ENCODE assay signal across 11 mouse cellular contexts in the genomic region with DNA sequence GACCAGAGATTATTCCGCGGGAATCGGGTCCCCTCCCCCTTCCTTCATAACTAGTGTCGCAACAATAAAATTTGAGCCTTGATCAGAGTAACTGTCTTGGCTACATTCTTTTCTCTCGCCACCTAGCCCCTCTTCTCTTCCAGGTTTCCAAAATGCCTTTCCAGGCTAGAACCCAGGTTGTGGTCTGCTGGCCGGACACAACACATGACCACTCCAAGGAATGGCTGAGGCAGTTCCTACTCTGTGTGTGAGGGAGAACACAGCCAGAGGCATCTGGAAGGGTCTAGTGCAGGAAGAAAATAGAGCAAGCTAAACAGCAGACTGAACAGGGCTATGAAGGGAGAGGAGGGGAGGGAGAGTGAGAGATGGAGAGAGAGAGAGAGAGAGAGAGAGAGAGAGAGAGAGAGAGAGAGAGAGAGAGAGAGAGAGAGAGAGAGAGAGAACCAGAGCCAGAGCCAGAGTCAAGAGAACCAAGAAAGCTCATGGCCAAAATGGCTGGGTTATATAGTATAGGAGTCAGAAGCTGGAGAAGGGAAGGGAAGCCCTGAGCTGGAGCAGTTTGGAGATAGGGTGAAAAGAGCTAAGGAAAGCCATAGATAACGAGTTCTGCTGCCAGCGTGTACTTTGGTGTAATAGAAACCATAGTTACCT. TPM values are rescaled to one million over a fixed set of nuclear protein-coding genes. Genes with fewer than 3 reads are reported as not detected.
DNase-seq lines count a peak whose midpoint lies in the region; ATAC-seq and TF ChIP-seq lines count a peak whose summit lies in the region.
"Not testable (repeated sequence)": the region's sequence is repeated elsewhere in the genome, so short reads cannot be mapped to it uniquely, and the experiment has no call there.
"Had no signal": no experiment of that assay in that cellular context is flagged by ENCODE, and none has a peak within 500 bp of the region (broad histone marks: within the 10 kb centered on the region; RNA-seq: fewer than 3 reads in every experiment).

No protein-coding gene starts in this region.

- not testable (repeated sequence) for DNase-seq in liver, embryonic 14.5 days (ENCODE audit: low read depth in 3 of 3, low spot score in 3 of 3)

- H3K4me1 ChIP-seq in ES-Bruce4 (ENCODE audit: control insufficient read depth, insufficient read depth, low read length), result not testable (repeated sequence)
- H3K4me1 ChIP-seq in forebrain, embryonic 12.5 days, result peaks cover 14% of the 10 kb centered on the region
- H3K4me1 ChIP-seq in heart, embryonic 13.5 days, result peaks cover 15% of the 10 kb centered on the region
- H3K4me1 ChIP-seq in hindbrain, embryonic 15.5 days (replicated peaks), result peaks cover 16% of the 10 kb centered on the region
- H3K4me1 ChIP-seq in kidney, embryonic 16.5 days (ENCODE audit: insufficient read depth, low read length), result peaks cover 12% of the 10 kb centered on the region
- H3K4me1 ChIP-seq in liver, embryonic 14.5 days (replicated peaks; ENCODE audit: control insufficient read depth in 2 of 2, insufficient read depth in 2 of 2, low read length in 1 of 2), result peaks cover 13 to 22% of the 10 kb centered on the region in 2 experiments
- H3K4me1 ChIP-seq in midbrain, embryonic 16.5 days (ENCODE audit: control insufficient read depth, insufficient read depth, low read length), result peaks cover 12% of the 10 kb centered on the region

- H3K4me3 ChIP-seq in ES-Bruce4 (ENCODE audit: low read depth, low read length); forebrain, embryonic 12.5 days (replicated peaks); heart, embryonic 13.5 days; kidney, embryonic 16.5 days (ENCODE audit: low read length); liver, embryonic 14.5 days (ENCODE audit: insufficient read depth in 1 of 2, low read depth in 2 of 2, low read length in 2 of 2); midbrain, embryonic 16.5 days (ENCODE audit: low read depth, low read length): not testable (repeated sequence)
- peak overlapping the region; percentile 62; the same call in 1 of the 2 replicates for H3K4me3 ChIP-seq in hindbrain, embryonic 15.5 days

- 0 out of 2 replicates have a peak overlapping the region, but pooled peaks have one; percentile 7 for H3K9ac ChIP-seq in ES-Bruce4 (ENCODE audit: low read depth, poor library complexity, severe bottlenecking)
- not testable (repeated sequence) for H3K9ac ChIP-seq in forebrain, embryonic 12.5 days; heart, embryonic 13.5 days; hindbrain, embryonic 15.5 days; kidney, embryonic 16.5 days (replicated peaks; ENCODE audit: low read length); liver, embryonic 14.5 days (replicated peaks); midbrain, embryonic 16.5 days (ENCODE audit: low read depth, low read length)

- H3K9me3 ChIP-seq in ES-Bruce4 (replicated peaks; ENCODE audit: control insufficient read depth, insufficient read depth, low read length, poor library complexity, severe bottlenecking); forebrain, embryonic 12.5 days; heart, embryonic 13.5 days; hindbrain, embryonic 15.5 days; kidney, embryonic 16.5 days (ENCODE audit: low read length); liver, embryonic 14.5 days (ENCODE audit: control insufficient read depth, low read length); midbrain, embryonic 16.5 days (replicated peaks; ENCODE audit: control insufficient read depth, low read length, poor library complexity, severe bottlenecking): not testable (repeated sequence)

- TF ChIP-seq EP300 in ES-Bruce4 (IDR thresholded peaks at IDR 0.05; ENCODE audit: insufficient read depth, low read depth, low read length); liver, embryonic 14.5 days (IDR thresholded peaks at IDR 0.05; ENCODE audit: low read depth): not testable (repeated sequence)

- WGBS in forebrain, embryonic 12.5 days, result 29% methylated on average over 8 of the region's 8 CpGs
- WGBS in heart, embryonic 13.5 days, result 19% methylated on average over 7 of the region's 8 CpGs
- 32% methylated on average over 8 of the region's 8 CpGs for WGBS in hindbrain, embryonic 15.5 days
- 34% methylated on average over 6 of the region's 8 CpGs for WGBS in kidney, embryonic 16.5 days
- 17% methylated on average over 6 of the region's 8 CpGs for WGBS in liver, embryonic 14.5 days (ENCODE audit: insufficient replicate concordance)
- 32% methylated on average over 6 of the region's 8 CpGs for WGBS in midbrain, embryonic 16.5 days

- not testable (repeated sequence) for TF ChIP-seq POLR2A in ES-Bruce4 (IDR thresholded peaks at IDR 0.05; ENCODE audit: insufficient read depth, low read length)

- not testable (repeated sequence) for H3K36me3 ChIP-seq in ES-Bruce4 (ENCODE audit: control insufficient read depth, insufficient read depth, low read length, poor library complexity, severe bottlenecking); forebrain, embryonic 12.5 days (replicated peaks); kidney, embryonic 16.5 days (ENCODE audit: insufficient read depth, low read length); liver, embryonic 14.5 days (replicated peaks; ENCODE audit: control insufficient read depth, insufficient read depth, low read depth); midbrain, embryonic 16.5 days (ENCODE audit: control insufficient read depth, insufficient read depth, low read length)
- peaks cover 23% of the 10 kb centered on the region for H3K36me3 ChIP-seq in heart, embryonic 13.5 days
- peaks cover 14% of the 10 kb centered on the region for H3K36me3 ChIP-seq in hindbrain, embryonic 15.5 days

- H3K4me2 ChIP-seq in forebrain, embryonic 12.5 days, result peak overlapping the region; percentile 94; the same call in 1 of the 2 replicates
- peak overlapping the region; percentile 84 for H3K4me2 ChIP-seq in heart, embryonic 13.5 days
- peak overlapping the region; percentile 96 for H3K4me2 ChIP-seq in hindbrain, embryonic 15.5 days
- peak overlapping the region; percentile 95 for H3K4me2 ChIP-seq in kidney, embryonic 16.5 days (replicated peaks; ENCODE audit: low read depth, low read length)
- peak overlapping the region; percentile 35 for H3K4me2 ChIP-seq in liver, embryonic 14.5 days (ENCODE audit: low read depth)
- H3K4me2 ChIP-seq in midbrain, embryonic 16.5 days (ENCODE audit: low read length), result peak overlapping the region; percentile 96

- TF ChIP-seq CTCF in ES-Bruce4 (IDR thresholded peaks at IDR 0.05; ENCODE audit: low read depth, low read length); liver, embryonic 14.5 days (IDR thresholded peaks at IDR 0.05; ENCODE audit: low read depth): not testable (repeated sequence)

- H3K27ac ChIP-seq in ES-Bruce4 (ENCODE audit: insufficient read depth, low read length); forebrain, embryonic 12.5 days; heart, embryonic 13.5 days (replicated peaks); hindbrain, embryonic 15.5 days (replicated peaks); kidney, embryonic 16.5 days (ENCODE audit: low read length); liver, embryonic 14.5 days; midbrain, embryonic 16.5 days (ENCODE audit: low read length): not testable (repeated sequence)

- not testable (repeated sequence) for ATAC-seq in forebrain, embryonic 12.5 days (ENCODE audit: low FRiP score); heart, embryonic 13.5 days (ENCODE audit: extremely low read depth, insufficient number of reproducible peaks, low FRiP score, low TSS enrichment); hindbrain, embryonic 15.5 days (ENCODE audit: low FRiP score, low read depth); kidney, embryonic 16.5 days (ENCODE audit: low FRiP score, low TSS enrichment); liver, embryonic 14.5 days (ENCODE audit: insufficient read depth); midbrain, embryonic 16.5 days

- not testable (repeated sequence) for H3K27me3 ChIP-seq in ES-Bruce4 (ENCODE audit: control insufficient read depth, insufficient read depth, low read length, poor library complexity, severe bottlenecking); forebrain, embryonic 12.5 days; heart, embryonic 13.5 days (replicated peaks); hindbrain, embryonic 15.5 days; kidney, embryonic 16.5 days (ENCODE audit: insufficient read depth, low read length); liver, embryonic 14.5 days (ENCODE audit: control insufficient read depth, insufficient read depth, low read length); midbrain, embryonic 16.5 days (ENCODE audit: control insufficient read depth, insufficient read depth, low read depth, low read length)

RNA-seq across cellular contexts. Expression of a gene that starts 17.8 kb away (rescaled TPM):
- polyA plus RNA-seq in ES-Bruce4 (2011; ENCODE audit: insufficient read depth, insufficient read length, low read depth, missing spikeins), result 4.5 and 4.9 TPM in 2 replicates
- polyA plus RNA-seq in forebrain, embryonic 12.5 days (2016; fragmentation: Nextera tagmentation; extraction: Ambion mirVana), result 22.9 and 24.3 TPM in 2 replicates
- 13.5 and 14.0 TPM in 2 replicates for polyA plus RNA-seq in heart, embryonic 13.5 days (2015; fragmentation: Nextera tagmentation; extraction: Ambion mirVana)
- 126 and 137 TPM in 2 replicates for polyA plus RNA-seq in hindbrain, embryonic 15.5 days (2015; fragmentation: Nextera tagmentation; extraction: Ambion mirVana)
- polyA plus RNA-seq in kidney, embryonic 16.5 days (2015; fragmentation: Nextera tagmentation; extraction: Ambion mirVana), result 5.1 TPM in 2 replicates
- polyA plus RNA-seq in liver, embryonic 14.5 days (2012; rRNA removed), result 0.39 and 0.48 TPM in 2 replicates
- 0.10 and 0.39 TPM in 2 replicates for polyA plus RNA-seq in liver, embryonic 14.5 days (2014; fragmentation: Nextera tagmentation; extraction: Ambion mirVana)
- polyA plus RNA-seq in midbrain, embryonic 16.5 days (2015; fragmentation: Nextera tagmentation; extraction: Ambion mirVana), result 123 and 137 TPM in 2 replicates

RNA-seq across cellular contexts. Expression of a gene that starts 20.8 kb away (rescaled TPM):
- 18.1 and 27.8 TPM in 2 replicates for polyA plus RNA-seq in ES-Bruce4 (2011; ENCODE audit: insufficient read depth, insufficient read length, low read depth, missing spikeins)
- 72.2 and 77.9 TPM in 2 replicates for polyA plus RNA-seq in forebrain, embryonic 12.5 days (2016; fragmentation: Nextera tagmentation; extraction: Ambion mirVana)
- 42.5 and 46.7 TPM in 2 replicates for polyA plus RNA-seq in heart, embryonic 13.5 days (2015; fragmentation: Nextera tagmentation; extraction: Ambion mirVana)
- polyA plus RNA-seq in hindbrain, embryonic 15.5 days (2015; fragmentation: Nextera tagmentation; extraction: Ambion mirVana), result 56.0 and 56.3 TPM in 2 replicates
- 50.1 and 51.3 TPM in 2 replicates for polyA plus RNA-seq in kidney, embryonic 16.5 days (2015; fragmentation: Nextera tagmentation; extraction: Ambion mirVana)
- polyA plus RNA-seq in liver, embryonic 14.5 days (2012; rRNA removed), result 32.2 and 34.0 TPM in 2 replicates
- polyA plus RNA-seq in liver, embryonic 14.5 days (2014; fragmentation: Nextera tagmentation; extraction: Ambion mirVana), result 49.4 and 49.7 TPM in 2 replicates
- 51.3 and 52.2 TPM in 2 replicates for polyA plus RNA-seq in midbrain, embryonic 16.5 days (2015; fragmentation: Nextera tagmentation; extraction: Ambion mirVana)

RNA-seq across cellular contexts. Expression of a gene that starts 20.9 kb away (rescaled TPM):
- not detected in 2 replicates for polyA plus RNA-seq in ES-Bruce4 (2011; ENCODE audit: insufficient read depth, insufficient read length, low read depth, missing spikeins)
- 1.1 and 1.7 TPM in 2 replicates for polyA plus RNA-seq in forebrain, embryonic 12.5 days (2016; fragmentation: Nextera tagmentation; extraction: Ambion mirVana)
- not detected in 2 replicates for polyA plus RNA-seq in heart, embryonic 13.5 days (2015; fragmentation: Nextera tagmentation; extraction: Ambion mirVana)
- polyA plus RNA-seq in hindbrain, embryonic 15.5 days (2015; fragmentation: Nextera tagmentation; extraction: Ambion mirVana), result 0.42 and 0.77 TPM in 2 replicates
- 0.87 TPM in 1 of 2 replicates, not detected in the other for polyA plus RNA-seq in kidney, embryonic 16.5 days (2015; fragmentation: Nextera tagmentation; extraction: Ambion mirVana)
- 0.68 TPM in 1 of 2 replicates, not detected in the other for polyA plus RNA-seq in liver, embryonic 14.5 days (2012; rRNA removed)
- polyA plus RNA-seq in liver, embryonic 14.5 days (2014; fragmentation: Nextera tagmentation; extraction: Ambion mirVana), result 0.52 TPM in 1 of 2 replicates, not detected in the other
- not detected in 2 replicates for polyA plus RNA-seq in midbrain, embryonic 16.5 days (2015; fragmentation: Nextera tagmentation; extraction: Ambion mirVana)
- polyA plus RNA-seq: embryonic facial prominence, embryonic 15.5 days; heart, postnatal 0 days; hindbrain, postnatal 0 days; myocyte had no signal

RNA-seq across cellular contexts. Expression of a gene that starts 22.0 kb away (rescaled TPM):
- 2.5 and 4.3 TPM in 2 replicates for polyA plus RNA-seq in ES-Bruce4 (2011; ENCODE audit: insufficient read depth, insufficient read length, low read depth, missing spikeins)
- 13.8 and 14.0 TPM in 2 replicates for polyA plus RNA-seq in forebrain, embryonic 12.5 days (2016; fragmentation: Nextera tagmentation; extraction: Ambion mirVana)
- 4.5 and 5.0 TPM in 2 replicates for polyA plus RNA-seq in heart, embryonic 13.5 days (2015; fragmentation: Nextera tagmentation; extraction: Ambion mirVana)
- 2.0 and 2.9 TPM in 2 replicates for polyA plus RNA-seq in hindbrain, embryonic 15.5 days (2015; fragmentation: Nextera tagmentation; extraction: Ambion mirVana)
- polyA plus RNA-seq in kidney, embryonic 16.5 days (2015; fragmentation: Nextera tagmentation; extraction: Ambion mirVana), result 7.0 and 7.5 TPM in 2 replicates
- 18.5 and 20.7 TPM in 2 replicates for polyA plus RNA-seq in liver, embryonic 14.5 days (2012; rRNA removed)
- 14.0 and 18.2 TPM in 2 replicates for polyA plus RNA-seq in liver, embryonic 14.5 days (2014; fragmentation: Nextera tagmentation; extraction: Ambion mirVana)
- 0.66 and 0.99 TPM in 2 replicates for polyA plus RNA-seq in midbrain, embryonic 16.5 days (2015; fragmentation: Nextera tagmentation; extraction: Ambion mirVana)

RNA-seq across cellular contexts. Expression of a gene that starts 22.2 kb away (rescaled TPM):
- 1.3 and 2.0 TPM in 2 replicates for polyA plus RNA-seq in ES-Bruce4 (2011; ENCODE audit: insufficient read depth, insufficient read length, low read depth, missing spikeins)
- polyA plus RNA-seq in forebrain, embryonic 12.5 days (2016; fragmentation: Nextera tagmentation; extraction: Ambion mirVana), result 14.9 and 15.4 TPM in 2 replicates
- 3.6 and 5.0 TPM in 2 replicates for polyA plus RNA-seq in heart, embryonic 13.5 days (2015; fragmentation: Nextera tagmentation; extraction: Ambion mirVana)
- 4.6 and 4.7 TPM in 2 replicates for polyA plus RNA-seq in hindbrain, embryonic 15.5 days (2015; fragmentation: Nextera tagmentation; extraction: Ambion mirVana)
- 11.1 and 16.9 TPM in 2 replicates for polyA plus RNA-seq in kidney, embryonic 16.5 days (2015; fragmentation: Nextera tagmentation; extraction: Ambion mirVana)
- polyA plus RNA-seq in liver, embryonic 14.5 days (2012; rRNA removed), result 8.7 and 8.9 TPM in 2 replicates
- polyA plus RNA-seq in liver, embryonic 14.5 days (2014; fragmentation: Nextera tagmentation; extraction: Ambion mirVana), result 6.4 and 9.1 TPM in 2 replicates
- polyA plus RNA-seq in midbrain, embryonic 16.5 days (2015; fragmentation: Nextera tagmentation; extraction: Ambion mirVana), result 4.4 and 4.7 TPM in 2 replicates

Comparison
In these comparisons a context has a peak if more than half of its experiments do, and no peak if none do; other contexts are left out.
1. H3K4me2 ChIP-seq: peak in every context shown above with its lines; median percentile 96 in hindbrain, embryonic 15.5 days; 96 in midbrain, embryonic 16.5 days; 95 in kidney, embryonic 16.5 days; 94 in forebrain, embryonic 12.5 days; 84 in heart, embryonic 13.5 days; 35 in liver, embryonic 14.5 days.